Mouse (Mus musculus) lung, adult 2 months (tissue): ENCODE data around the gene Rgs9bp. TPM values are rescaled to one million over a fixed set of nuclear protein-coding genes. Genes with fewer than 3 reads are reported as not detected.

Experiments used
- DNase-seq: peaks from one replicate; pipeline ENCODE4 v3.0.0; 2022
- H3K4me1 ChIP-seq: fragments of 200-500 bp; 2 replicates; pipeline ENCODE4 v1.6.1; 2011; ENCODE audit warnings: low read length; ENCODE audit not compliant: control insufficient read depth, insufficient read depth
- H3K4me3 ChIP-seq: fragments of 200-500 bp; replicated peaks from 2 replicates; pipeline ENCODE3; 2011; ENCODE audit warnings: low read depth, mild to moderate bottlenecking, control low read depth, low read length; ENCODE audit errors: extremely low read depth
- CTCF ChIP-seq: fragments of 200-500 bp; IDR thresholded peaks from 2 replicates; pipeline ENCODE4 v1.5.1; 2011; ENCODE audit warnings: mild to moderate bottlenecking, low read length, control low read depth; ENCODE audit not compliant: insufficient read depth
- POLR2A ChIP-seq: fragments of 200-500 bp; IDR thresholded peaks from 2 replicates; pipeline ENCODE4 v1.6.1; 2011; ENCODE audit warnings: low read depth, mild to moderate bottlenecking, control low read depth, low read length, borderline replicate concordance; ENCODE audit errors: extremely low read depth
- WGBS: fragments of 180-500 bp; shearing (Covaris S2); methylation state at CpG from one replicate; pipeline ENCODE4 v1.1.7; 2018; 5-methylcytosine and 5-hydroxymethylcytosine counted together
- polyA plus RNA-seq: library from polyadenylated mRNA; depleted of rRNA; stranded (reverse); fragments of >200 nt; gene quantifications from 2 replicates; pipeline ENCODE4 v1.2.3, GENCODE M21; 2012

Gene Rgs9bp
- polyA plus RNA-seq, 1 experiment: 0.11 TPM

- no peaks in the 10 kb centered on the region for H3K4me1 ChIP-seq
- no peak for TF ChIP-seq CTCF
- no peak for TF ChIP-seq POLR2A
- WGBS: 60% methylated on average over 11 of the region's 11 CpGs
- H3K4me3 ChIP-seq: no peak overlapping the region
- DNase-seq: no peak
Observed at GRCm38 (mm10) chr7:35563071-35563470, 22.3 kb downstream of the Rgs9bp start.

DNA sequence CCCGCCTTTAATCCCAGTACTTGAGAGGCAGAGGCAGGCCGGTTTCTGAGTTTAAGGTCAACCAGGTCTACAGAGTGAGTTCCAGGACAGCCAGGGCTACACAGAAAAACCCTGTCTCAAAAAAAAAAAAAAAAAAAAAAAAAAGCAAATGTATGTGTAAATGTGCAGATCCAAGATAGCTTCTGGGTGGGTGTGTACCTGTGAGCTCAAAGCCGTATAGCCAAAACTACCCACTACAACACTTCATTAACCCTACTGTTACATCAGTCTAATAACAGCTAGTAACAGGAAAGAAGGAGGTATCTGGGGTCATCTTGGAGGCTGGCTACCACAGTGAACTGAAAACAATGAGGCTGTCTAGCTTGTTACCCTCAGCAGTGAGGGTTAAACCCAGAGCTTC lies 25.5 kb downstream of the Rgs9bp start:
- peaks cover 3% of the 10 kb centered on the region; the same call in 1 of the 2 replicates for H3K4me1 ChIP-seq
- DNase-seq: no peak
- TF ChIP-seq POLR2A: no peak
- TF ChIP-seq CTCF: no peak
- WGBS: 87% methylated on average over 3 of the region's 3 CpGs
- no peak overlapping the region for H3K4me3 ChIP-seq

DNA sequence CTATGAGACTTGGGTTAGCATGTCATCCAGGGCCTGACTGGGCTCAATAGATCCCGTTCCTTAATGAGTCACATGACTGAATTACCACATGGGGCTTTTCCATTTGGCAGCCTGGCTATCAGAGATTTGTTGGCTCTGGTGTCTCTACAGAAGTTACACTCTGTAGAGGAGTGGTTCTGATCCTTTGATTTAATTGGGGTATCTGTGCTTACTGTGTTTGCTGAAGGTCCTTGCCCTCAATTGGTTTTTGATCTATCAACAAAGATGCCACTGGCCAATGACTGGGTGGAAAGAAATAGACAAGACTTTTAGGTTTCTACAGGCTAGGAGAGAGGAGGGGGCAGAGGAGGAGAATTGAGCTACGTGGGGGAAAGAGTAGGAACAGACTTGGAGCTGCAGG lies 26.7 kb downstream of the Rgs9bp start:
- TF ChIP-seq POLR2A (no peak), CTCF (no peak)
- WGBS: 52% methylated on average over 2 of the region's 2 CpGs
- Histone ChIP-seq H3K4me3 (no peak overlapping the region), H3K4me1 (peaks cover 3% of the 10 kb centered on the region; the same call in 1 of the 2 replicates)
- DNase-seq: no peak

DNA sequence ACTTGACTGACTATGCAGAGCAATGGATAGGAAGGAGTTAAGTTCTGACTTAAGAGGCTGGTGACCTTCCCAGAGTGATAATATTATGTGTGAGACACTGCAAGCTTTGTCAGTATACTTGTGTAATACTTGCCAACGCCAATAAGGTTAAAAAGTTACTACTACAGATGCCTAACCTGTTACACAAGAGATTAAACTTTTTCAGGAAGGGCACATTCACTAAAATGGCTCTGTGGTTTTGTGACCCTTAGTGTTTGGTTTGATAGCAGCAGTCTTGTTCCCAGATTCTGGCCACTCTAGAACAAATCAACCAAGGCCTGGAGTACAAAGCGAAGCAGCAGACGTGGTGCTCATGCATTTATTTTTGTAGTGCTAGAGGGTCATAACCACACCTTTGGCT lies 27.8 kb downstream of the Rgs9bp start:
- TF ChIP-seq CTCF: no peak
- no peak for TF ChIP-seq POLR2A
- H3K4me3 ChIP-seq: no peak overlapping the region
- peaks cover 3% of the 10 kb centered on the region; the same call in 1 of the 2 replicates for H3K4me1 ChIP-seq
- WGBS: 57% methylated on average over 3 of the region's 3 CpGs
- no peak for DNase-seq

DNA sequence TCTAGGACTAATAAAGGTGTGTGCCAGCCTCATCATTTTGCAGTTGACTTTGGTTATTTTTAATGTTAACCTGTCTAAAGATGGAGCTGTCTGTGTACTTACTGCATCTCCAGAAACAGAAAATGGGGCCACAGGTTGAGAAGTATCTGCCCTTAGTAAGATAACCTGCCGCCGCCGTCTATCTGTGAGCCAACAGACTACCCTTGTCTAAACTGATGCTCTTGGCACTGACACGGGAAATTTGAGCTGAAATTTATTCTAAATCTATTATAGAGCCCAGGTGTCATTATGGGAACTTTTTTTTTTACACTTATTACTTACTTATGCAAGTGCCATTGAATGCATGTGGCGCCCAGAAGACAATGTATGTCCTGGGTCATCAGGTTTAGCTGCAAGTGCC lies 28.5 kb downstream of the Rgs9bp start:
- H3K4me1 ChIP-seq: peaks cover 3% of the 10 kb centered on the region; the same call in 1 of the 2 replicates
- TF ChIP-seq POLR2A (no peak), CTCF (no peak)
- 88% methylated on average over 5 of the region's 5 CpGs for WGBS
- no peak for DNase-seq
- H3K4me3 ChIP-seq: no peak overlapping the region

DNA sequence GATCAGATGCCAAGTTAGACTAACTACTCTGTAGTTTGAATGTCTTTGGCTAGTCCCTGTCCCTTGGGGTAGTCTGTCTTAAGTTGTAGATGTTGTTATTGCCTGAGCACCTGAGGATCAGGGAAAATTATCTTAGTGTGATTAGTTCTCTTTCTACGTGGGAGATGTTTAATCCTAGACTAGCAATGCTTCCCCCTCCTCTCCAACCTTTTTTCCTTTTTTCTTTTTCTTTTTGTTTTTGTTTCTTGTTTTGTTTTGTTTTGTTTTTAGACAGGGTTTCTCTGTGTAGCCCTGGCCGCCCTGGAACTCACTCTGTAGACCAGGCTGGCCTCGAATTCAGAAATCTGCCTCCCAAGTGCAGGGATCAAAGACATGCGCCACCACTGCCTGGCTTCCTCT lies 29.2 kb downstream of the Rgs9bp start, which contains the start of gene Nudt19:
Gene Nudt19 (minus strand): TSS at position 100 of the 399 bp plus-strand sequence.
- WGBS: 56% methylated on average over 4 of the region's 4 CpGs
- no peak for DNase-seq
- Histone ChIP-seq H3K4me3 (peak within 1 kb of the TSS; percentile 82), H3K4me1 (peaks cover 3% of the 10 kb centered on the region; the same call in 1 of the 2 replicates)
- TF ChIP-seq CTCF (no peak), POLR2A (no peak)

- peak; percentile 85 for DNase-seq
- no peak for TF ChIP-seq CTCF
- peak; percentile 73 for TF ChIP-seq POLR2A
- under 1% methylated on average over 93 of the region's 93 CpGs for WGBS
Observed at GRCm38 (mm10) chr7:35555224-35556204, 29.9 kb downstream of the Rgs9bp start.

GRCm38 (mm10) chr7:35554605-35555175 lies 30.7 kb downstream of the Rgs9bp start:
- WGBS: 3% methylated on average over 28 of the region's 28 CpGs
- Histone ChIP-seq H3K4me3 (peak overlapping the region; percentile 82), H3K4me1 (peaks cover 3% of the 10 kb centered on the region; the same call in 1 of the 2 replicates)
- TF ChIP-seq CTCF (no peak), POLR2A (no peak)
- DNase-seq: peak; percentile 7

More at GRCm38 (mm10) chr7:35555224-35556204, 29.9 kb downstream of the Rgs9bp start:
- Histone ChIP-seq H3K4me1 (peaks cover 3% of the 10 kb centered on the region; the same call in 1 of the 2 replicates), H3K4me3 (peak overlapping the region; percentile 82)
